Mouse (Mus musculus) lung, embryonic 15.5 days (tissue): ENCODE measurements around the gene Hist1h3f. TPM values are rescaled to one million over a fixed set of nuclear protein-coding genes. Genes with fewer than 3 reads are reported as not detected.
"Not testable (repeated sequence)": the region's sequence is repeated elsewhere in the genome, so short reads cannot be mapped to it uniquely, and the experiment has no call there.

ENCODE experiments used
- ATAC-seq: fragments of 200-750 bp; cut with Nextera tagmentation; 2 replicates; pipeline ENCODE4 v1.8.0; 2017; ENCODE audit warnings: moderate number of reproducible peaks, borderline replicate concordance; ENCODE audit not compliant: low FRiP score, low TSS enrichment; ENCODE audit errors: extremely low read depth
- H3K27ac ChIP-seq: fragments of 300-500 bp; sonication (generic); 2 replicates; pipeline ENCODE4 v1.5.1; 2015; ENCODE audit warnings: moderate library complexity, mild to moderate bottlenecking, inconsistent platforms
- H3K27me3 ChIP-seq: fragments of 300-500 bp; sonication (generic); 2 replicates; pipeline ENCODE4 v1.6.1; 2015; ENCODE audit warnings: inconsistent platforms
- H3K36me3 ChIP-seq: fragments of 300-500 bp; sonication (generic); 2 replicates; pipeline ENCODE4 v1.6.1; 2015; ENCODE audit warnings: inconsistent platforms
- H3K4me1 ChIP-seq: fragments of 300-500 bp; sonication (generic); 2 replicates; pipeline ENCODE4 v1.6.1; 2015; ENCODE audit warnings: inconsistent platforms
- H3K4me2 ChIP-seq: fragments of 300-500 bp; sonication (generic); 2 replicates; pipeline ENCODE4 v1.6.1; 2015; ENCODE audit warnings: inconsistent platforms, mild to moderate bottlenecking, moderate library complexity
- H3K4me3 ChIP-seq: fragments of 300-500 bp; sonication (generic); 2 replicates; pipeline ENCODE4 v1.5.1; 2015; ENCODE audit warnings: mild to moderate bottlenecking, inconsistent platforms
- H3K9ac ChIP-seq: fragments of 300-500 bp; sonication (generic); 2 replicates; pipeline ENCODE4 v1.6.1; 2015; ENCODE audit warnings: inconsistent platforms
- H3K9me3 ChIP-seq: fragments of 300-500 bp; sonication (generic); 2 replicates; pipeline ENCODE4 v1.6.1; 2016; ENCODE audit warnings: inconsistent platforms
- WGBS: fragments of 180-500 bp; shearing (Covaris S2); methylation state at CpG from one replicate; pipeline ENCODE4 v1.1.7; 2015; 5-methylcytosine and 5-hydroxymethylcytosine counted together
- polyA plus RNA-seq: library from polyadenylated mRNA; unstranded; fragments of >200 nt; fragmentation: Nextera tagmentation; extraction: Ambion mirVana; gene quantifications from 2 replicates; pipeline ENCODE4 v1.2.1, GENCODE M21; 2015

Gene Hist1h3f
- polyA plus RNA-seq, 1 experiment from 2014 or later: 0.75 TPM

DNA sequence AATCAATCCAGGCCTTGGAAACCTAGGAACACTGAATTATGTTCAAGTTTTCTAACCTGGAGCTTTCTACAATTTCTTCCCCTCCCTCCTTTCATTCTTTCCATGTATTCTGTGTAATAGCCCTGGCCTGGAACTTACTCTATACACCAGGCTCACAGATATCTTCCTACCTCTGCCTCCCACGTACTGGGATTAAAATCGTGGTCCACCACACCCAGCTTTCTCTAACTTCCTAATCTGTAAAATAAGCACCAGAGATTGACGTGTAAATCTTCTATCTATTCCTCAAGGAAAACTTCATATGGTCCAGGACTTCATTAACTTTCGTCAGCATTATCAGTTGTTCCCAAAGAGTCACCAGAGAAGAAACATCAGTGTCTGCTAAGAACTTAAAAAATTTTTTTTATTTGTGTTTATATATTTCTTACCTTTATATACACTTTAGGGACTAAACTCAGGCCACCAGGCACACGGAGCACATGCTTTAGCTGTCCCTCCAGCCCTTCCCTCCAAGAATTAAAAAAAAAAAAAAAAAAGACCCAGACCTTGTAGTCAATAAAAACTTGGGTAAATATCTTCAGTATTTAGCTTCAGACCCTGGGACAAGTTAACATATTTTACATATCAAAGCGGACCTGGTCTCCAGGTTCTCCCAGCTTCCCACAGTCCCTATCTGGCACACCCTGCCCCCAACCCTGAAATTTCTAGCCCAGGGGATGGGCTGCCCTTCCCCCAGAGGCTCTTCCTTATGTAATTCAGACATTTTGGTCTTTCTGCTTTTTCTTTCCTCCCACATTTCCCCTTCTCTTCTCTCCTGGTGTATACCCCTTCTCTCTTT, 38.6 kb downstream of the Hist1h3f start:
- H3K9ac ChIP-seq: peak overlapping the region; percentile 67
- no peaks in the 10 kb centered on the region for H3K9me3 ChIP-seq
- WGBS: 7% methylated on average over 6 of the region's 6 CpGs
- H3K27ac ChIP-seq: peak overlapping the region; percentile 98
- H3K27me3 ChIP-seq: no peaks in the 10 kb centered on the region
- H3K4me3 ChIP-seq: peak overlapping the region; percentile 53
- ATAC-seq: no peak
- H3K4me2 ChIP-seq: peak overlapping the region; percentile 77
- no peaks in the 10 kb centered on the region for H3K36me3 ChIP-seq
- H3K4me1 ChIP-seq: peaks cover 40% of the 10 kb centered on the region

DNA sequence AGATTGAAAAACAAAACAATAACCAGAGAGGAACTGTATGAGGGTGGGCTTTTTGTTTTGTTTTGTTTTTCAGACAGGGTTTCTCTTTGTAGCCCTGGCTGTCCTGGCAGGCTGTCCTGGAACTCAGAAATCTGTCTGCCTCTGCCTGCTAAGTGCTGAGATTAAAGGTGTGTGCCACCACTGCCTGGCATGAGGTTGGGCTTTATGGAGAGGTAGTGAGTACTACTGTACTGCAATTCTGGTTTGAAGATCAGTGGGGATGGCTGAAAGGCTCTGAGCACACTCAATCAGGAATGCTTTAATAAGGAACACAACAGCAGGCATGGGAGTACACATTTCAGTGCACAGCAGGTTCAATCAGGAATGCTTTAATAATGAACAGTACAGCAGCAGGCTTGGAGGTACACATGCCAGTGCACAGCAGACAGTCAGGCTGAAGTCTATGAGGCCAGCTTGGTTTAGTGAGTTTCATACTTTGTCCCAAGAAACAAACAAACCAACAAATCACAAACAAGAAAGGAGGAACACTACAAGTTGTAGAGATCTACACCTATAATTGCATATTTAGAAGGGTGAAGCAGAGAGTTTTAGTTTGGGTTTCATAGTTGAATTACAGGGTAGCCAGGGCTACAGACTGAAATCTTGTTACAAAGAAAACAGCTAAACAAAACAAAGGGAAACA, 39.7 kb downstream of the Hist1h3f start:
- no peak for ATAC-seq
- H3K36me3 ChIP-seq: no peaks in the 10 kb centered on the region
- no peaks in the 10 kb centered on the region for H3K9me3 ChIP-seq
- no peaks in the 10 kb centered on the region for H3K27me3 ChIP-seq
- H3K4me2 ChIP-seq: no peak overlapping the region; the same call in 1 of the 2 replicates
- no peak overlapping the region for H3K4me3 ChIP-seq
- peak overlapping the region; percentile 98 for H3K27ac ChIP-seq
- H3K4me1 ChIP-seq: peaks cover 40% of the 10 kb centered on the region
- H3K9ac ChIP-seq: no peak overlapping the region

DNA sequence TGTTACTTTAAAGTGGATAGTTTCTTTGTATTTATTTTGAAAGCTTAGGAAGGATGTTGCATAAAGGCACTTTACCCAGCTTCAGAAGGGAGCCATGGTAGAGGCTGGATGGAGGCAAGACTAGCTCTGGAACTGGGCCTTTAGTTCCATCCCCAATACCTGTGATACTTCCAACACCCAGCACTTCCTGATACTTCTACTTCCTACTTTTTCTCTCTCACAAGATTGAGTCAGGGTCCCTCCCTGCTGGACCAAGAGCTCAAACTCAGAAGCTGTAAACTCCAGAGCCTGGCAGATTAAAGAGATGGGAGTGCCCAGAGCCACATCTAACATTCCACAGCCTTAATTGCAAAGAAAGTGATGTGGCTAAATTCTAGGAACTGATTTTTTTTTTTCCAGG, 40.5 kb downstream of the Hist1h3f start:
- Histone ChIP-seq H3K9me3 (no peaks in the 10 kb centered on the region), H3K27ac (peak overlapping the region; percentile 98), H3K27me3 (no peaks in the 10 kb centered on the region), H3K36me3 (no peaks in the 10 kb centered on the region), H3K4me3 (peak overlapping the region; percentile 48), H3K4me2 (peak overlapping the region; percentile 72), H3K4me1 (peaks cover 40% of the 10 kb centered on the region), H3K9ac (peak overlapping the region; percentile 68)
- ATAC-seq: no peak

DNA sequence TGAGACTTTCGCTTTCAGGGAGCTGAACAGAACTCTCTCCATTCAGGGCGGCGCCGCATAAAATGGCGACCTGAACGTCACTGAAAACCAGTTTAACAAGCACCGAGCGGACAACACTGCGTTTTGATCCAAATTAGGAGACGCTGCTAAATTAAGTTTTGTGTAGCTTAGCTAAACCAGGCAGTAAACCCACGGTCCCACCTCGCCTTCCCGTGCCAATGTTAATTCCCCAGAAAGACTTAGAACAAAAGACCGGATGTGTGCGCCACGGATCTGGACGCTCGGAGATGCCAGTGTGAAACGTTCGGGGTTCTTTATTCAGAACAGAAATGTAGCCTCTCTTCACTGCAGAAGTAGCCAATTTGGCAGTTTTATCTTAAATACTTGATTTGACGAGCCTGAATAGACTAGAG, 41.2 kb downstream of the Hist1h3f start:
- ATAC-seq: no peak
- peak overlapping the region; percentile 72 for H3K4me2 ChIP-seq
- no peaks in the 10 kb centered on the region for H3K36me3 ChIP-seq
- no peaks in the 10 kb centered on the region for H3K27me3 ChIP-seq
- peak overlapping the region; percentile 68 for H3K9ac ChIP-seq
- H3K4me1 ChIP-seq: peaks cover 40% of the 10 kb centered on the region
- WGBS: under 1% methylated on average over 21 of the region's 21 CpGs
- no peaks in the 10 kb centered on the region for H3K9me3 ChIP-seq
- H3K27ac ChIP-seq: peak overlapping the region; percentile 98
- H3K4me3 ChIP-seq: peak overlapping the region; percentile 48

DNA sequence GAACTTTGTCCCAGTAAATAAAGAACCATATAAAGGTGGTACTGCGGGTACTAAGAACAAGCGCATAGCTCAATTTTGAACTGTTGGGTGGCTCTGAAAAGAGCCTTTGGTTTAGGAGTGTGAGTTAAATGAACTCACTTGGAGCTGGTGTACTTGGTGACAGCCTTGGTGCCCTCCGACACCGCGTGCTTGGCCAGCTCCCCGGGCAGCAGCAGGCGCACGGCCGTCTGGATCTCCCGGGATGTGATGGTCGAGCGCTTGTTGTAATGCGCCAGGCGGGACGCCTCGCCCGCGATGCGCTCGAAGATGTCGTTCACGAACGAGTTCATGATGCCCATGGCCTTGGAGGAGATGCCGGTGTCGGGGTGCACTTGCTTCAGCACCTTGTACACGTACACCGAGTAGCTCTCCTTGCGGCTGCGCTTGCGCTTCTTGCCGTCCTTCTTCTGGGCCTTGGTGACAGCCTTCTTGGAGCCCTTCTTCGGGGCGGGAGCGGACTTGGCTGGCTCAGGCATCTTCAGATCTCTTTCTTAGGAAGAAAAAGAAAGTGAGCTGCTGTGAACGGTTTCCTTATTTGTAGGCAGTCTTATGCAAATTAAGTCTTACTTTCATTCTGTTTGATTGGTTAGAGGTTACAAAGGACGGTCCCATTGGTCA, 41.7 kb downstream of the Hist1h3f start:
- peak overlapping the region; percentile 98 for H3K27ac ChIP-seq
- not testable (repeated sequence) for H3K27me3 ChIP-seq, H3K9me3 ChIP-seq, H3K36me3 ChIP-seq
- under 1% methylated on average over 33 of the region's 36 CpGs for WGBS
- H3K4me3 ChIP-seq: peak overlapping the region; percentile 48
- H3K9ac ChIP-seq: peak overlapping the region; percentile 68
- peak overlapping the region; percentile 72 for H3K4me2 ChIP-seq
- ATAC-seq: peak; percentile 91
- H3K4me1 ChIP-seq: peaks cover 34% of the 10 kb centered on the region

DNA sequence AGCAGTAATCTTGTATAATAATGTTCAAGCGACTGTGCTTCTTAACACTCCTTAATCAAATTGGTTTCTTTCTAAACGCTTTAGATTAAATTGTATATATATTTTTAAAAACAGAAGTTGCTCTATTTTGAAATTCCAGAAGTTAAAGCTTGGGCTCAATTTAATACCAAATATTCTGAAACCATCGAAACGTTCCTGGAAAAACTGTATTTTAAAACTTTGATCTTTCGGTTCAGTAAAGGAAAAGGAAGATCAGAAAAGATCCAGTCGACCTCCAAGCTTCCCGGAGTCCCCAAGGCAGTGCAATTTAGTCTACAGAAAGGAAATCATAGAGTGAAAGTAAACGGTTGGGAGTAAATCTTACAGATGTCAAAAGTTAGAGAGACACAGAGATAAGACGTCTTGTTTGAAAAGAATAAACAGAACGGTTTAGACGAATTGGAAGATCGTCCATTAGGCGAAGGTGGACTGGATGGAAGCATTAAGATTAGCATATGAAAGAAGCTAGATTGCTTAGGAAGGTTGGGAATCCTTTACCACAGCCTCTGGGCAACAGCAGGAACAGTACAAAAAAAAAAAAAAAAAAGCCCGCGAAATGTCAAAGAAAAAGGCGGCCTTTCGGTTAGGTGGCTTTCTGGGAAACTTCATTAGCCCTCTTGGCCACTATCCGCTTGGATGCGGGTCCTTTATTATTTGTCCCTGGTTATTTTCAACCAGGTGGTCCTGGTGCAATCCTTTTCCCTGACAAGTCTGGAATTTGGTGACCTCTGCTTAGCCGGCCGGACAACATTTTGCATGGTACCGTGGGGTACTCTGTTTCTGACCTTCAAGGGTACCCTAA, 42.5 kb downstream of the Hist1h3f start:
- H3K4me3 ChIP-seq: peak overlapping the region; percentile 48
- H3K9me3 ChIP-seq: no peaks in the 10 kb centered on the region

DNA sequence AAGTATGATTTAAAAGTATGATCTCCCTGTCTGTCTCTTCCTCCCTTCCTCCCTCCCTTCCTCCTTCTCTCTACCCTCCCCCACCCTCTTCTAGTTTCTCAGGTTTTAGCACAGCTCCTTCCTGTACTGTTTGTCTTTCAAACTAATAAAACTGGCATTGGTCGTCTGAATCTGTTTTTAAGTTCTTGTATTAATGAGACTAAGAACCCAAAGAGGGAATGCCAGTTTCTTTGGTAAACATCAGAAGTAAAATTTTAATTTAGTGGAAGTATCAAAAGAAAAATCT, 43.0 kb downstream of the Hist1h3f start:
- no peaks in the 10 kb centered on the region for H3K9me3 ChIP-seq

More for the DNA sequence above, 42.5 kb downstream of the Hist1h3f start:
- peaks cover 29% of the 10 kb centered on the region for H3K4me1 ChIP-seq
- H3K9ac ChIP-seq: peak overlapping the region; percentile 51
- no peak for ATAC-seq
- H3K27ac ChIP-seq: peak overlapping the region; percentile 98
- peak overlapping the region; percentile 72 for H3K4me2 ChIP-seq
- no peaks in the 10 kb centered on the region for H3K27me3 ChIP-seq
- 2% methylated on average over 22 of the region's 22 CpGs for WGBS
- no peaks in the 10 kb centered on the region for H3K36me3 ChIP-seq

DNA sequence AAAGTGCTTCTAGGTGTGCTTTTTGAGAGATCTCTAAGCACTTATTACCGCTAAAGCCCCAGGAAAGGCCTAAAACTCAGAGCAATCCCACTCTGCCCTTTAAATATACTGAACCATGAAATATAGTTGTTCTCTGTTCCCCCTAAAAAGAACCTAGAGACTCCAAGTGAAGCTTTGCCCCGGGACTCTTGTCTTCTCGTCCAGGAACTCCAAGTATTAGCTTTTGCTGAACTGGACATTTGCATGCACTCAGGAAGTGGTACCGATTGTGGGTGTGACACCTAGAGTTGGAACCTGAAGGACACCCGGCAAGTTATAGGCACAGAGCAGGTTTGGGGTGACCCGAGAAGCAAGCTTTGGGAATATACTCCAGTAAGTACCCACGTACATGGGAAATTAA, 47.4 kb downstream of the Hist1h3f start:
- Histone ChIP-seq H3K9ac (no peak overlapping the region), H3K4me2 (no peak overlapping the region), H3K27ac (no peak overlapping the region), H3K36me3 (no peaks in the 10 kb centered on the region), H3K4me1 (peaks cover 17% of the 10 kb centered on the region; the same call in 1 of the 2 replicates), H3K9me3 (no peaks in the 10 kb centered on the region), H3K27me3 (no peaks in the 10 kb centered on the region), H3K4me3 (no peak overlapping the region)
- WGBS: 90% methylated on average over 7 of the region's 7 CpGs
- ATAC-seq: no peak

More for the DNA sequence above, 43.0 kb downstream of the Hist1h3f start:
- no peaks in the 10 kb centered on the region for H3K27me3 ChIP-seq
- WGBS: 4% methylated on average over 1 of the region's 1 CpGs
- H3K27ac ChIP-seq: peak overlapping the region; percentile 98
- H3K4me2 ChIP-seq: peak overlapping the region; percentile 72
- peak overlapping the region; percentile 48 for H3K4me3 ChIP-seq
- H3K4me1 ChIP-seq: peaks cover 28% of the 10 kb centered on the region
- H3K9ac ChIP-seq: peak overlapping the region; percentile 51
- H3K36me3 ChIP-seq: no peaks in the 10 kb centered on the region
- no peak; the same call in 1 of the 2 replicates for ATAC-seq

DNA sequence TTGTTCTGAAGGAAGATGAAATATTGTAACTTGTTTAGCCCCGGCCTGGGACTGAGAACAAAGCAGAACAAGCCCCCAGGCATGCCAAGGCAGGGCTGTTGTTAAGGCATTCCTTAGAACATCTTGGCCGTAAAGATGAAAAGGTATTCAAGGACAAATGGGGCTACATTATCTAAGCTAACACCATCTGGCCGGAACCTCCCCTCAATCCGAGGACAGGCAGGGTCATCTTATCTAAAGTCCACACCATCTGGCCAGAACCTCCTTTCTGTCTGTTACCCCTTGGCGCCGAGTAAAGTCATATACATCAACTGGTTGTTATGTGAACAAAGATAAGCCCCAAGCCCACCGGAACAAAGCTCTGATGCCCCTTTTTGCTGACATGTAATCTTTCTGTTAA, 48.0 kb downstream of the Hist1h3f start:
- H3K4me3 ChIP-seq, ATAC-seq, H3K27ac ChIP-seq, H3K9ac ChIP-seq, H3K27me3 ChIP-seq, H3K36me3 ChIP-seq, H3K4me2 ChIP-seq, H3K9me3 ChIP-seq: not testable (repeated sequence)
- peaks cover 11% of the 10 kb centered on the region; the same call in 1 of the 2 replicates for H3K4me1 ChIP-seq
- 70% methylated on average over 7 of the region's 7 CpGs for WGBS

DNA sequence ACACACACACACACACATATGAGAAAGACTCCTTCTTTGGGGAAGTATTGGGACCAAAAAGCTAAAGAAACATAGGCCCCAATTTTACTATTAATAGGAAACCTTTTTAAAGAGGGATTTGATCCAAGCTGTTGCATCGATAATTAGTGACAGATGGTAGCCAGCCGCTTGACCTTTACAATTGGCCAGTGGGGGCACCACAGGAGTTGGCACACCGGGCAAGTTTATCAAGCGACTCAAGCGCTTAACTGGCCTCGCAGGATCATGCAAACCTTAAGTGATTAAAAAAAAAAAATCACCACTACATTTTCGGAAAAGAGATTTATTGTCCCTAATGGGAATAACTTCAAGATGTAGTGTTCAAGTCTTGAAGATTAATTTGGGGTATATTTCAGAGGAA, 48.8 kb downstream of the Hist1h3f start:
- WGBS: 75% methylated on average over 7 of the region's 7 CpGs
- peak overlapping the region; percentile 82 for H3K27ac ChIP-seq
- no peak overlapping the region for H3K4me2 ChIP-seq
- H3K9ac ChIP-seq: no peak overlapping the region
- peaks cover 8% of the 10 kb centered on the region; the same call in 1 of the 2 replicates for H3K4me1 ChIP-seq
- H3K9me3 ChIP-seq: no peaks in the 10 kb centered on the region
- ATAC-seq: no peak
- no peak overlapping the region for H3K4me3 ChIP-seq
- H3K27me3 ChIP-seq: no peaks in the 10 kb centered on the region
- no peaks in the 10 kb centered on the region for H3K36me3 ChIP-seq

DNA sequence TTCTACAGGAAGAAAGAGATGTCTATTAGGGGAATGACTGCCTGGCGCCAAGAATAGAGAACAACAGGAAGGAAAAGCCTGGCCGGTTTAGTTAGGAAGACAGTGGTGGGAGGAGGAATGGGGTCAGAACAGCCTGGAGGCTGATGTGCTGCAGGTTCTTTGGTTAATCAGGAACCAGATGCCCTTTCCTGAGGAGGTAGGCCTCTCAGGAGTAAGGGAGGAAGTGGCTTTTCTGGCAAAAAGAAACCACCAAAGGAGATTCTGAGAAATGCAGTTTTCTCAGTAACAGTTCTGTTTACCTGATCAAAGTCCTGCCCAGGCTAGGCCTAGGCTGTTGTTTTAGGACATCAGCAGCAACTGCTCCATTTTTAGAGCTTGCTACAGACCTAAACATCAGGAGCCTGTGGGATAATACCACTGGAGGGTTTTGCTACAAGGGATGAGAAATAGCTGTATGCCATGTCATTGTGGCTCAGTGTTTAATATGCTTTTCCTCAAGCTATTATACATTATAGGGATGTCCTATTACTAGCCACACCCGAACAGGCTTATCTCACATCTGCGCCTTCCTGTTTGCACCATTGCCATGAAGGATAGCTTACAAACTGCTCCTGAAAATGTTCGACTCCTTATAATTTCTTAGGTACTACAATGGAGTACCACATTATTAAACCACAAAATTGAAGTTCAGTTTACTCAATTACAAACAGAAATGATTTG, 49.4 kb downstream of the Hist1h3f start:
- no peak for ATAC-seq
- no peak overlapping the region for H3K4me2 ChIP-seq
- WGBS: 65% methylated on average over 5 of the region's 5 CpGs

More for the DNA sequence above, 49.4 kb downstream of the Hist1h3f start:
- H3K27me3 ChIP-seq: no peaks in the 10 kb centered on the region
- H3K36me3 ChIP-seq: no peaks in the 10 kb centered on the region
- no peaks in the 10 kb centered on the region for H3K9me3 ChIP-seq
- peak overlapping the region; percentile 82 for H3K27ac ChIP-seq
- no peak overlapping the region for H3K9ac ChIP-seq
- H3K4me3 ChIP-seq: no peak overlapping the region
- peaks cover 8% of the 10 kb centered on the region; the same call in 1 of the 2 replicates for H3K4me1 ChIP-seq
